Mouse (Mus musculus): ENCODE data around the gene Nol10. TPM values are rescaled to one million over a fixed set of nuclear protein-coding genes. Genes with fewer than 3 reads are reported as not detected.

Gene Nol10
- polyA plus RNA-seq, 1 experiment from 2014 or later, result 23.5 TPM

DNA sequence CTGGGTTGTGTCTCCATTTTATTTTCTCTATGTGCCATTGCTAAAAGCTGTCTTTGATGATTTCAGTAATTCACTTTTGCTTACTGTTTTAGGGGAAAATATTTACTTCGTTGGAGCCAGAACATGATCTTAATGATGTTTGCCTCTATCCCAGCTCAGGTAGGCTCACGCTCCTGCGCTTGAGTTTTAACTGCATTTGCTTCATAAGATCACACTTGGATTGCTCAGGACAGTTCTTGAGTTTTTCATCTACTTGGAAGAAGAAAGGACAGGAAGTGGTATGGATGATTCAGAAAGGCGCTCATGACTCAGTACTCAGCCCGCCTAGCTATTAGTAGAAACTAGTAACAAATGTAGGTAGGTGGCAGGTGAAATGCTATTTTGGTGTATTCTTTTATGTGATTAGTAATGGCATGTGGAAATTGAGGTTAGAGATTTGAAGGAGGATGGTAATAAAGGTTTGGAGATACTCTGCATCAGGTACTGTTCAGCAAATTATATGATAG, 25.3 kb downstream of the Nol10 start:
- Histone ChIP-seq H3K27ac (ENCODE audit: low read length) (no peak overlapping the region), H3K36me3 (ENCODE audit: control insufficient read depth, insufficient read depth) (peaks cover 23% of the 10 kb centered on the region), H3K4me1 (replicated peaks; ENCODE audit: control insufficient read depth, insufficient read depth, low read length) (no peaks in the 10 kb centered on the region), H3K4me3 (replicated peaks; ENCODE audit: low read length) (no peak overlapping the region), H3K9me3 (ENCODE audit: control insufficient read depth, low read length) (no peaks in the 10 kb centered on the region), H3K9ac (replicated peaks; ENCODE audit: low read depth, low read length) (no peak overlapping the region), H3K4me2 (ENCODE audit: low read length) (no peak overlapping the region), H3K27me3 (replicated peaks; ENCODE audit: control insufficient read depth, insufficient read depth, low read length) (no peaks in the 10 kb centered on the region)
- 98% methylated on average over 5 of the region's 5 CpGs for WGBS
- ATAC-seq, result no peak

DNA sequence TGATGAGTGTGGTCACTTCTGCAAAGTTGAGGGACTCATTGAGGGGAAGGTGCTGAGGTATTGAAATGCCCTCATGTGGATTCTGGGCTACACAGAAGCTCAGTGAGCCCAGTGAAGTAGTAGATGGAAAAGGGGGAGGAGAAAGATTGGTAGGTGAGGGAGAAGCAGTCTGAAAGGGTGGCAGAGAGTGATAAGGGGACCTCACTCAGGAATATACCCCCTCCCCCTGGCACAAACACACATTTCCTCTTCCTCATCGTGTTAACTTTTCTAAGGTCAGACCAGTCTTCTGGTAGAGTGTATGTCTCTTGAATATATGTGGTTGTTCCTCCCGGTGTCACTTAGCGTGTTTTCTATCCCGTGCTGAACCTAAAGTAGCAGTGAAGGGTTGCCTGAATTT, 27.0 kb downstream of the Nol10 start:
- ATAC-seq, result no peak
- Histone ChIP-seq H3K4me3 (replicated peaks; ENCODE audit: low read length) (no peak overlapping the region), H3K4me2 (ENCODE audit: low read length) (no peak overlapping the region), H3K4me1 (replicated peaks; ENCODE audit: control insufficient read depth, insufficient read depth, low read length) (no peaks in the 10 kb centered on the region), H3K27me3 (replicated peaks; ENCODE audit: control insufficient read depth, insufficient read depth, low read length) (no peaks in the 10 kb centered on the region), H3K36me3 (ENCODE audit: control insufficient read depth, insufficient read depth) (peaks cover 20% of the 10 kb centered on the region), H3K9ac (replicated peaks; ENCODE audit: low read depth, low read length) (no peak overlapping the region), H3K27ac (ENCODE audit: low read length) (no peak overlapping the region), H3K9me3 (ENCODE audit: control insufficient read depth, low read length) (no peaks in the 10 kb centered on the region)
- 94% methylated on average over 4 of the region's 4 CpGs for WGBS

DNA sequence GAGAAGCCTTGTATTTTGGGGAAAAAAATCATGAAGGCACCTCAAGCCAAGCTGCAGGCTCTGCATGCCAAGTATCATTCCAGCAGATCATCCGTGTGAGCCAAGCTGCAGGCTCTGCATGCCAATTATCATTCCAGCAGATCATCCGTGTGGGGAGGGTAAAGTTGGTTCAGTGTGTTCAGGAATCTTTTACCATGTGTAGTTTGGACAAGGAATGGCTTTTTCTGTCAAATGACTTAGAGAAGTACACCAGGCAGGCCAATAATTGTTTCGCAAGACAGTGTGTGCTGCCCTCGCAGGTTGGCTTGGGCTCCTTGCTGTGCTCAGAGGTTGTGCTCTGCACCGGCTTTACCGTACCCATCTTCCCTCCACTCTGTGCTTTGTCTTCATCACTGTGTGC, 28.3 kb downstream of the Nol10 start:
- no peak for ATAC-seq
- Histone ChIP-seq H3K27me3 (replicated peaks; ENCODE audit: control insufficient read depth, insufficient read depth, low read length) (no peaks in the 10 kb centered on the region), H3K9ac (replicated peaks; ENCODE audit: low read depth, low read length) (no peak overlapping the region), H3K4me1 (replicated peaks; ENCODE audit: control insufficient read depth, insufficient read depth, low read length) (no peaks in the 10 kb centered on the region), H3K36me3 (ENCODE audit: control insufficient read depth, insufficient read depth) (peaks cover 17% of the 10 kb centered on the region), H3K4me3 (replicated peaks; ENCODE audit: low read length) (no peak overlapping the region), H3K4me2 (ENCODE audit: low read length) (no peak overlapping the region), H3K9me3 (ENCODE audit: control insufficient read depth, low read length) (no peaks in the 10 kb centered on the region), H3K27ac (ENCODE audit: low read length) (no peak overlapping the region)
- 80% methylated on average over 6 of the region's 6 CpGs for WGBS

DNA sequence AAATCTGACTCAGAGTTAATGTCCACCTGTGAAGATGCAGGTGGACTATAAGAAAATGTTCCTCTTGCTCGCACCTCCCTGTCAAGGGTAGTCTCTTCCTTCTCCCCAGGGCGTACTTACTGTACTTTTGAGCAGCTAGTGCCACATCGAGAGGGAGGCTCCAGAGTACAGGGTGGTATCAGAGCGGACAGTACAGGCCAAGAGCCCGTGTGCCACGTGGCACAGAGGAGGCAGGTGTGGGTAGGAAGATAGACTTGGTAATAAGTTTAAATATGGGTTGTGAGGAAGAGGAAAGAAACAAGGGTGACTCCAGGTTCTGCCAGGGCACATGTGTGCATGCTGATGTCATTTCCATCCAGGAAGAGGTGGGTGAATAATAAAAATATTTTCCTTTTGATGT, 32.7 kb downstream of the Nol10 start:
- Histone ChIP-seq H3K27me3 (replicated peaks; ENCODE audit: control insufficient read depth, insufficient read depth, low read length) (no peaks in the 10 kb centered on the region), H3K36me3 (ENCODE audit: control insufficient read depth, insufficient read depth) (peaks cover 7% of the 10 kb centered on the region; the same call in 1 of the 2 replicates), H3K9me3 (ENCODE audit: control insufficient read depth, low read length) (no peaks in the 10 kb centered on the region), H3K4me2 (ENCODE audit: low read length) (no peak overlapping the region), H3K4me1 (replicated peaks; ENCODE audit: control insufficient read depth, insufficient read depth, low read length) (no peaks in the 10 kb centered on the region), H3K27ac (ENCODE audit: low read length) (no peak overlapping the region), H3K9ac (replicated peaks; ENCODE audit: low read depth, low read length) (no peak overlapping the region), H3K4me3 (replicated peaks; ENCODE audit: low read length) (no peak overlapping the region)
- 94% methylated on average over 6 of the region's 6 CpGs for WGBS
- no peak for ATAC-seq

DNA sequence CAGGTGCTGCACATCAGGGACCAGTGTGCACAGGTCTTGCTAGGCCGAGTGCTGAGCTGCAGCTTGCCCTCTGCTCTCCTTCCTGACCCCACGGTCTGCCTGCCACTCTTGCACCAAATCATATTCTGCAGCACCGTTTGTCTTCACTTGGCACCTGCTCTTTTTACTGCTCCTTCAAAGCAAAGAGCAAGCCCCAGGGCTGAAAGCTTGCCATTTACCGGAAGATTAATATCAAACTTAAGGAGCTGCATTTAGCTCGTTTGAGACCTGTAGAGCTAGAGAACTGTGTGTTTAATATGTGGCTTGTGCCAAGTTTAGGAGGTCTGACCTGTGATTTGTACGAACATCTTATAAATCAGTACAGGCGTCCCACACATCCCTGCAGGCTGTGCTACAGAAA, 34.5 kb downstream of the Nol10 start:
- Histone ChIP-seq H3K27ac (ENCODE audit: low read length) (no peak overlapping the region), H3K27me3 (replicated peaks; ENCODE audit: control insufficient read depth, insufficient read depth, low read length) (no peaks in the 10 kb centered on the region), H3K9me3 (ENCODE audit: control insufficient read depth, low read length) (no peaks in the 10 kb centered on the region), H3K36me3 (ENCODE audit: control insufficient read depth, insufficient read depth) (peaks cover 7% of the 10 kb centered on the region; the same call in 1 of the 2 replicates), H3K4me2 (ENCODE audit: low read length) (no peak overlapping the region), H3K4me1 (replicated peaks; ENCODE audit: control insufficient read depth, insufficient read depth, low read length) (no peaks in the 10 kb centered on the region), H3K9ac (replicated peaks; ENCODE audit: low read depth, low read length) (no peak overlapping the region), H3K4me3 (replicated peaks; ENCODE audit: low read length) (no peak overlapping the region)
- 82% methylated on average over 7 of the region's 7 CpGs for WGBS
- no peak for ATAC-seq

DNA sequence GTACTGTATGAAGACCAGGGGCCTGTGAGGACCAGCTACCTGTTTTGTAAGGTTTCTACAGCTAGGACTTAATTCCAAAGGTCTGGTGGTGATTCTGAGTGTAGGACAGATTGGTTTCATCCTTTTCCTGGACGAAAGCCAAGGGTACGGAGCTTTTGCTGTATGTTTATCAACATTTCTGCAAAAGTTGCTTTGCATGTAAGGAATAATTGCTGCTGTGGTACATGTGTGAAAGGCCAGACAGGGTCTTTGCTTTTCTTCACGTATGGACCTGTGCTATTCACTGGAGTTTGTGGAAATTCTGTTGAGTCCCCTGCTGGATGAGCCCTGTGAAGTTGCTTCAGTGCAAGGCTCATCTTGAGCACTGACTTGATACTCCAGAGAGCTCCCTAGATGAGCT, 38.6 kb downstream of the Nol10 start:
- Histone ChIP-seq H3K36me3 (ENCODE audit: control insufficient read depth, insufficient read depth) (0 out of 2 replicates have a peak, but pooled peaks cover 2% of the 10 kb centered on the region), H3K27ac (ENCODE audit: low read length) (no peak overlapping the region), H3K27me3 (replicated peaks; ENCODE audit: control insufficient read depth, insufficient read depth, low read length) (no peaks in the 10 kb centered on the region), H3K4me3 (replicated peaks; ENCODE audit: low read length) (no peak overlapping the region), H3K9me3 (ENCODE audit: control insufficient read depth, low read length) (no peaks in the 10 kb centered on the region), H3K9ac (replicated peaks; ENCODE audit: low read depth, low read length) (no peak overlapping the region), H3K4me1 (replicated peaks; ENCODE audit: control insufficient read depth, insufficient read depth, low read length) (no peaks in the 10 kb centered on the region), H3K4me2 (ENCODE audit: low read length) (no peak overlapping the region)
- WGBS, result 88% methylated on average over 3 of the region's 3 CpGs
- ATAC-seq, result no peak

DNA sequence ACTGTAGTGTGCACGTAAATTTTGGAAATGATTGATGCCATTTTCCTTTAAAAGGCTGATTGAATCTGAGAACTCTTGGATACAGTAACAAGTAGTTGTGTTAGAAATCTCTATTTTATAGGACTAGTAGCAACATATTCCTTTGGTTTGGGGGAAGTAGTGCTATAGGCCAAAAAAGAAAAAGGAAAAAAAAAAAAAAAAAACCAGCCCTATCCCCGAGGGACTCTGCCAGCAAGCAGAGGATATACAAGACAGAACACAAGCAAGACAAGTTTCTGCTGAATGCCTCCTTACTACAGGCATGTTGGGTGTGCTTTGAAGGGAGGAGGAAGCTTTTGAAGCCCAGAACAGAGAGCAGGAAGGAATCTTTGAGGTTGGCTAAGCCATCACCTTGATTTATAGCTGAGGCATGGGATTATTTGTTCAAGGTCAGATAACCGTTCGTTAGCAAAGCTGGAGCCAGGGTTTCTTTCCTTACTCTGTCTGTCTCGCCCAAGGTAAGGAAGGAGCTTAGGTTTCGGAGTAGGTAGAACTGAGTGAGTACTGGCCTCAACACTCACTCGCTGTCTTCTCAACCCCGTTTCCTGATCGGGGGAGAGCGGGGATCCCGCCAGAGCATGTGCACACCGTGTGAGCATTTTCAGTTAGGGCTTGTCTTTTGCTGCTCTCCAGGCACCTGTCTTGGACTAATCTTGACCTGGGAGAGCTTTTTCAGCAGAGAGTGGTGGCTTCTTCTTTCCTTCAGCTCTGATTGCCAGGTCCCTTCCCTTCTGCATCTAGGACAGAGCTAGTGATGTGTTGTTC, 39.3 kb downstream of the Nol10 start:
- no peak overlapping the region for H3K4me2 ChIP-seq (ENCODE audit: low read length)
- H3K27ac ChIP-seq (ENCODE audit: low read length), result no peak overlapping the region
- WGBS, result 88% methylated on average over 12 of the region's 12 CpGs
- H3K9me3 ChIP-seq (ENCODE audit: control insufficient read depth, low read length), result no peaks in the 10 kb centered on the region
- no peak overlapping the region for H3K4me3 ChIP-seq (replicated peaks; ENCODE audit: low read length)
- no peak for ATAC-seq
- 0 out of 2 replicates have a peak, but pooled peaks cover under 1% of the 10 kb centered on the region for H3K36me3 ChIP-seq (ENCODE audit: control insufficient read depth, insufficient read depth)
- H3K27me3 ChIP-seq (replicated peaks; ENCODE audit: control insufficient read depth, insufficient read depth, low read length), result no peaks in the 10 kb centered on the region
- no peak overlapping the region for H3K9ac ChIP-seq (replicated peaks; ENCODE audit: low read depth, low read length)
- no peaks in the 10 kb centered on the region for H3K4me1 ChIP-seq (replicated peaks; ENCODE audit: control insufficient read depth, insufficient read depth, low read length)

DNA sequence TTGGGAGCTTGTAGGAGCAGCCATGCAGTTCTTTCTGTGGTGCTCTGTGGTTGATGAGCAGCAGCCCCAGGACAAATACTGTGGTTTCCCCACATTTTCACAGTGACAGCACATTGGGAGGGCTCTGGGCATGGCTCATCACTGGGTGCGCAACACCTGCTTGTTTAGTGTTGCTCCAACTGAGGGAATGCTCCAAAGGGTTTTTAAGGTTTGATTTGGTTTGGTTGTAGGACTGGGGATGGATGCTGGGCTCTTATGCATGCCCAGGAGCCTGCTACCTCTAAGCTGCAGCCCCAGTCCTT, 39.8 kb downstream of the Nol10 start:
- WGBS, result 96% methylated on average over 1 of the region's 1 CpGs
- Histone ChIP-seq H3K9me3 (ENCODE audit: control insufficient read depth, low read length) (no peaks in the 10 kb centered on the region), H3K36me3 (ENCODE audit: control insufficient read depth, insufficient read depth) (no peaks in the 10 kb centered on the region), H3K4me1 (replicated peaks; ENCODE audit: control insufficient read depth, insufficient read depth, low read length) (no peaks in the 10 kb centered on the region), H3K4me3 (replicated peaks; ENCODE audit: low read length) (no peak overlapping the region), H3K9ac (replicated peaks; ENCODE audit: low read depth, low read length) (no peak overlapping the region), H3K4me2 (ENCODE audit: low read length) (no peak overlapping the region), H3K27me3 (replicated peaks; ENCODE audit: control insufficient read depth, insufficient read depth, low read length) (no peaks in the 10 kb centered on the region), H3K27ac (ENCODE audit: low read length) (no peak overlapping the region)
- no peak for ATAC-seq

DNA sequence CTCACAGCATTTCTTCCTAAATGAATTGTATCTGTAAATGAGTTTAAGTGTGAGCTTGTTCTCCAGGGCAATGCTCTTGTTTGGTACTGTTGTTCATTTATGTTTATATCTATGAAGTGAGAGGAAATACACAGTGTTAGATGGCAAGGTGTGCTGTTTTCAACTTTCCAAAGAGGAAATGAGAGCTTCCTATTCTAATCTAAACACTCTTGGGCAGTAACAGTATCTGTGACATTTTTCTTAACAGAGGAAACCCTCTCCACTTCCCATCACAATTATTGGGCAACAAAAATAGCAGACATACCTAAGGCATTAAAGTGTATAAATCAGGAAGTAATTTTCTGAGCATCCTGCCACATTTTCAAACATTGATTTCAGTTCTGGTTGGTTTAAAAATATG, 41.8 kb downstream of the Nol10 start:
- Histone ChIP-seq H3K27me3 (replicated peaks; ENCODE audit: control insufficient read depth, insufficient read depth, low read length) (no peaks in the 10 kb centered on the region), H3K9ac (replicated peaks; ENCODE audit: low read depth, low read length) (no peak overlapping the region), H3K4me3 (replicated peaks; ENCODE audit: low read length) (no peak overlapping the region), H3K36me3 (ENCODE audit: control insufficient read depth, insufficient read depth) (no peaks in the 10 kb centered on the region; the same call in 1 of the 2 replicates), H3K4me1 (replicated peaks; ENCODE audit: control insufficient read depth, insufficient read depth, low read length) (no peaks in the 10 kb centered on the region), H3K4me2 (ENCODE audit: low read length) (no peak overlapping the region), H3K27ac (ENCODE audit: low read length) (no peak overlapping the region), H3K9me3 (ENCODE audit: control insufficient read depth, low read length) (no peaks in the 10 kb centered on the region)
- no peak for ATAC-seq

DNA sequence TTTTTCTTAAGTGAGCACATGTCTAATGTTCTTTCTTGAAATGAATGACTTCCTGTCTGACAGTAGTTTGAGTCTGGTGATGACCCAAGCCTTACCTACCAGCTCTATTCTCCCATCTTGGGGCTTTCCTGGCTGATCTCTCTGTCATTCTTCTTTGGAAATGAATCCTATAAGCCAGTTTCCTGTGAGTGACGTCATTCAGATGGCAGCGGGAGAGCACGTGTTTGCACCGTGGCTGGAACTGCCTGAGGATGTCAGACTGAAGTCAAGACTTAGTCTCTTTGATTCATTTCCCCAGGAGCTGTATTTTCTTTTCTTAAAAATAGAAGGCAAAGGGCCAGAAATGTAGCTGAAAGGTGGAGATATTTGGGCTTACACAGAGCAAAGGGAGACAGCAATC, 42.3 kb downstream of the Nol10 start:
- Histone ChIP-seq H3K9me3 (ENCODE audit: control insufficient read depth, low read length) (no peaks in the 10 kb centered on the region), H3K4me2 (ENCODE audit: low read length) (no peak overlapping the region), H3K4me1 (replicated peaks; ENCODE audit: control insufficient read depth, insufficient read depth, low read length) (no peaks in the 10 kb centered on the region), H3K27me3 (replicated peaks; ENCODE audit: control insufficient read depth, insufficient read depth, low read length) (no peaks in the 10 kb centered on the region), H3K4me3 (replicated peaks; ENCODE audit: low read length) (no peak overlapping the region), H3K36me3 (ENCODE audit: control insufficient read depth, insufficient read depth) (no peaks in the 10 kb centered on the region; the same call in 1 of the 2 replicates), H3K9ac (replicated peaks; ENCODE audit: low read depth, low read length) (no peak overlapping the region), H3K27ac (ENCODE audit: low read length) (no peak overlapping the region)
- WGBS, result 68% methylated on average over 4 of the region's 4 CpGs
- no peak for ATAC-seq

Measured in forebrain, embryonic 16.5 days (tissue).